Mouse (Mus musculus) embryonic facial prominence, embryonic 14.5 days (tissue): ENCODE data around the gene Mrtfa. TPM values are rescaled to one million over a fixed set of nuclear protein-coding genes. Genes with fewer than 3 reads are reported as not detected.

Experiments used
- ATAC-seq: fragments of 200-750 bp; cut with Nextera tagmentation; 2 replicates; pipeline ENCODE4 v1.8.0; 2017; ENCODE audit warnings: low read depth, moderate number of reproducible peaks, moderate TSS enrichment
- DNase-seq: peaks from one replicate; pipeline ENCODE4 v3.0.0-alpha.2; 2015; ENCODE audit warnings: low spot score
- H3K27ac ChIP-seq: fragments of 300-500 bp; sonication (generic); replicated peaks from 2 replicates; pipeline ENCODE4 v1.5.1; 2014; ENCODE audit warnings: low read depth, mild to moderate bottlenecking, low read length, moderate library complexity
- H3K27me3 ChIP-seq: fragments of 300-500 bp; sonication (generic); replicated peaks from 2 replicates; pipeline ENCODE4 v1.6.1; 2014; ENCODE audit warnings: low read length; ENCODE audit not compliant: control insufficient read depth, insufficient read depth
- H3K36me3 ChIP-seq: fragments of 300-500 bp; sonication (generic); 2 replicates; pipeline ENCODE4 v1.6.1; 2014; ENCODE audit warnings: low read length, mixed read lengths; ENCODE audit not compliant: control insufficient read depth, insufficient read depth
- H3K4me1 ChIP-seq: fragments of 300-500 bp; sonication (generic); 2 replicates; pipeline ENCODE4 v1.6.1; 2014; ENCODE audit warnings: antibody characterized with exemption, low read length; ENCODE audit not compliant: control insufficient read depth, insufficient read depth
- H3K4me2 ChIP-seq: fragments of 300-500 bp; sonication (generic); 2 replicates; pipeline ENCODE4 v1.6.1; 2014; ENCODE audit warnings: low read depth, mild to moderate bottlenecking, low read length, moderate library complexity, mixed read lengths
- H3K4me3 ChIP-seq: fragments of 300-500 bp; sonication (generic); 2 replicates; pipeline ENCODE4 v1.5.1; 2014; ENCODE audit warnings: low read depth, mild to moderate bottlenecking, low read length
- H3K9ac ChIP-seq: fragments of 300-500 bp; sonication (generic); 2 replicates; pipeline ENCODE4 v1.6.1; 2014; ENCODE audit warnings: low read depth, mild to moderate bottlenecking, low read length, moderate library complexity, mixed read lengths
- H3K9me3 ChIP-seq: fragments of 300-500 bp; sonication (generic); 2 replicates; pipeline ENCODE4 v1.6.1; 2016; ENCODE audit warnings: low read length; ENCODE audit not compliant: control insufficient read depth
- WGBS: fragments of 180-500 bp; shearing (Covaris S2); extraction: QIAGEN DNeasy Blood & Tissue Kit; methylation state at CpG from one replicate; pipeline ENCODE4 v1.1.7; 2014; 5-methylcytosine and 5-hydroxymethylcytosine counted together
- polyA plus RNA-seq: library from polyadenylated mRNA; unstranded; fragments of >200 nt; fragmentation: Nextera tagmentation; extraction: Ambion mirVana; gene quantifications from 2 replicates; pipeline ENCODE4 v1.2.1, GENCODE M21; 2014

Gene Mrtfa
- polyA plus RNA-seq, 1 experiment from 2014 or later, result 28.6 TPM

DNA sequence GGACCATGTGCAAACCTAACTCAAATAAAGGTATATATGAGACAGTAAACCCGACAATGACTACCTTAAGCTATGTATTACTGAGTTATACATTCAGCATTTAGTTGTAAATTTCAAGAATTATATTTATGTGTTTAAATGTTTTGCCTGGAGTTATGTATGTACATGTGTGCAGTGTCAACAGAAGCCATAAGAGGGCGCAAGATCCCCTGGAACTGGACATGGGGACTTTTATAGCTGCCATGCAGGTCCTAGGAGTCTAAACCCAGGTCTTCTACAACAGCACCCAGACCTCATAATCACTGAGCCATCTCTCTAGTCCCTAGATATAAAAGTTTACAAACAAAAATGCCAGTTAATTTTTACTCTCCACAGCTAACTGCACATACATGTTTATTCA is 117.8 kb downstream of the Mrtfa start:
- H3K27ac ChIP-seq, result no peak overlapping the region
- peaks cover 8% of the 10 kb centered on the region; the same call in 1 of the 2 replicates for H3K9me3 ChIP-seq
- H3K4me2 ChIP-seq, result no peak overlapping the region
- H3K4me1 ChIP-seq, result no peaks in the 10 kb centered on the region
- no peak for ATAC-seq
- H3K4me3 ChIP-seq, result no peak overlapping the region
- H3K36me3 ChIP-seq, result no peaks in the 10 kb centered on the region
- H3K9ac ChIP-seq, result no peak overlapping the region
- 85% methylated on average over 2 of the region's 2 CpGs for WGBS
- no peak for DNase-seq
- H3K27me3 ChIP-seq, result no peaks in the 10 kb centered on the region

GRCm38 (mm10) chr15:81070470-81070869 is 120.1 kb downstream of the Mrtfa start:
- no peak overlapping the region for H3K4me2 ChIP-seq

DNA sequence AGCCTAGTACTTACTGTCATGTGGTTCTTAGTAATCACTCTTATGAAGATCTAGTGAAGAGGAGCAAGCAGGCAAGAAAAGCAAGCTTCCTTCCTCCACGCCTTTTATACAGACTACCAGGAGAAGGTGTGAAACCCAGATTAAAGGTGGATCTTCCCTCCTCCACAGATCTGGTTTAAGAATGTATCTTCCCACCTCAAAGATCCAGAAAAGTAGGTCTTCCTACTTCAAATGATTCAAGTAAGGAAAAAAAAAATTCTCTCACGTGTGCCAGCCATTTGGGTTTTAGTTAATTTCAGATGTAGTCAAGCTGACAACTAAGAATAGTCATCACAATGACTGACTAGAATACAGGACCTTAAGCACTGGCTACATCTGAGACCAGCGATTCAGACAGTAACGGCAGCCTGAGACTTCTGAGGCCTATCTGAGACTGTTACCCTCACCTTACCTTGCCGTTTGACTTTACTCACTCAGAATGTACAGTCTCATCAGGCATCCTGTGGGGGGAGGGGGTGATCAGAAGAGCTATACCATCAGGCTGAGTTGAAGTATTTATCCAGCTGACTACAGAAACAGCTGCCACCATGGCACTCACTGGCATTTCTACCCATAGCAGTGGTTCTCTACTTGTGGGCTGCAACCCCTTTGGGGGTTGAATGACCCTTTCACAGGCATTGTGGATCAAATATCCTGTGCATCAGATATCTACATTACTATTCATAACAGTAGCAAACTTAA is 121.7 kb downstream of the Mrtfa start:
- Histone ChIP-seq H3K9ac (no peak overlapping the region), H3K27ac (no peak overlapping the region), H3K9me3 (peaks cover 8% of the 10 kb centered on the region; the same call in 1 of the 2 replicates), H3K4me3 (no peak overlapping the region), H3K36me3 (no peaks in the 10 kb centered on the region), H3K27me3 (no peaks in the 10 kb centered on the region), H3K4me2 (no peak overlapping the region), H3K4me1 (0 out of 2 replicates have a peak, but pooled peaks cover 3% of the 10 kb centered on the region)
- DNase-seq (no peak), ATAC-seq (no peak)
- 92% methylated on average over 5 of the region's 5 CpGs for WGBS

More at GRCm38 (mm10) chr15:81070470-81070869, 120.1 kb downstream of the Mrtfa start:
- WGBS, result 53% methylated on average over 1 of the region's 1 CpGs
- ATAC-seq (peak; percentile 41; the same call in 1 of the 2 replicates), DNase-seq (peak; percentile 55)
- Histone ChIP-seq H3K36me3 (no peaks in the 10 kb centered on the region), H3K9me3 (peaks cover 8% of the 10 kb centered on the region; the same call in 1 of the 2 replicates), H3K9ac (no peak overlapping the region), H3K27ac (no peak overlapping the region), H3K27me3 (no peaks in the 10 kb centered on the region), H3K4me3 (no peak overlapping the region), H3K4me1 (0 out of 2 replicates have a peak, but pooled peaks cover 3% of the 10 kb centered on the region)

DNA sequence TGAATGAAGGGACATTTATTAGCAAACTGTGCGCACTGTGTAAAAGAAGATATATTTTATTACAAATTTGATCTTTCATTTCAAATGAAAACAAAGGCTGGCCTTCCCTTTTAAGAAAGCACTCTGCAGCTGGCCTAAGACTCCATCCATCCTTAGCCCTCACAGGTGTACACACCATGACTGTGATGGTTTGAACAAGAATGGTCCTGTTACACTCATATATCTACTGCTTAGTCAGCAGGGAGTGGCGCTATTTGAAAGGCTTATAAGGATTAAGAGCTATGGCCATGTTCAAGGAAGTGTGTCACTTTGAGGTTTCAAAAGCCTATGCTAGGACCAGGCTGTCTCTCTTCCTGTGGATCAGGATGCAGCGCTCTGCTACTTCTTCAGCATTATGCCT is 122.8 kb downstream of the Mrtfa start:
- Histone ChIP-seq H3K4me3 (no peak overlapping the region), H3K9ac (no peak overlapping the region), H3K36me3 (no peaks in the 10 kb centered on the region), H3K27me3 (no peaks in the 10 kb centered on the region), H3K27ac (no peak overlapping the region), H3K4me2 (no peak overlapping the region), H3K9me3 (peaks cover 8% of the 10 kb centered on the region; the same call in 1 of the 2 replicates), H3K4me1 (peaks cover 6% of the 10 kb centered on the region)
- ATAC-seq, result no peak
- DNase-seq, result no peak
- 93% methylated on average over 3 of the region's 3 CpGs for WGBS

- no peak overlapping the region for H3K4me2 ChIP-seq
- H3K36me3 ChIP-seq, result no peaks in the 10 kb centered on the region
- no peak overlapping the region for H3K9ac ChIP-seq
- ATAC-seq, result no peak
- H3K4me3 ChIP-seq, result no peak overlapping the region
- peaks cover 8% of the 10 kb centered on the region; the same call in 1 of the 2 replicates for H3K9me3 ChIP-seq
- DNase-seq, result peak; percentile 19
- peaks cover 13% of the 10 kb centered on the region for H3K4me1 ChIP-seq
- no peak overlapping the region for H3K27ac ChIP-seq
- WGBS, result 61% methylated on average over 5 of the region's 5 CpGs
- no peaks in the 10 kb centered on the region for H3K27me3 ChIP-seq
Measured at GRCm38 (mm10) chr15:81066976-81067375, 123.6 kb downstream of the Mrtfa start.

DNA sequence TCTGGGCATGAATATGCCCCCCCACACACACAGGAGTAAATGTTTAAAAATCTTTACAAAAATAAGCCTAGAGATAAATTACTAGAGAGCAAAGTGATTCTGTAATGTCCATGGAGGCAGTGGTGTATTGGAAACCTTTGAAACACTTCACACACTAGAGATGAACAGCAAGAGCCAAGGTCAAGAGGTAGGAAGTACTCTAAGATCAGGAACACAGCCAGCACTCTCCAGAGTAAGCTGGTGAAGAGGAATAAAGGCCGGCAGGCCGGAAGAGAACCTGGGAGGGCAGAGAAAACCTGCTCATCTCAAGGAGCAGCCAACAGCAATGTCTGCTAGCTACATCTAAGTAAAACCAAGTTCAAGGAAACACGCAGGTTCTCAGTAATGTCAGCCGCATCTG is 125.9 kb downstream of the Mrtfa start:
- H3K9ac ChIP-seq, result no peak overlapping the region
- H3K27ac ChIP-seq, result no peak overlapping the region
- H3K36me3 ChIP-seq, result no peaks in the 10 kb centered on the region
- 93% methylated on average over 4 of the region's 4 CpGs for WGBS
- ATAC-seq, result no peak
- DNase-seq, result no peak
- no peaks in the 10 kb centered on the region for H3K27me3 ChIP-seq
- no peak overlapping the region for H3K4me2 ChIP-seq
- H3K9me3 ChIP-seq, result peaks cover 8% of the 10 kb centered on the region; the same call in 1 of the 2 replicates
- H3K4me3 ChIP-seq, result no peak overlapping the region
- peaks cover 21% of the 10 kb centered on the region for H3K4me1 ChIP-seq

DNA sequence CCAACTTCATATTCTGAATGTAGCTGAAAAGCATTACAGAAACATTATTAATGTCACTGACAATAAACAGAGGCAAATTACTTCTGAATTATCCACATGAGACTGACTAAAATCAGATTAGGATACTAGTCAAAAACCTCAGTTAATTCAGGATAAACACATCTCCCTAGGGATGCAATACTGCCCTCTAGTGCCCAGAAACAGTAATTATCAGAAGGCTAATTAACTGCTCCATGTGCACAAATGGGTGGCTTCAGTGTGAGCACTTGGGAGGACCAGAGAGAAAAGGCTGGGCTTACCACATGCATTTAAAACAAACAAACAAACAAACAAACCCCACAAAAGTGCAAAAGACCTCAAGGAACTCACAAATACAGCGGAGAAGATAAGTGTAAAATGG is 126.4 kb downstream of the Mrtfa start:
- 66% methylated on average over 1 of the region's 1 CpGs for WGBS
- peaks cover 8% of the 10 kb centered on the region; the same call in 1 of the 2 replicates for H3K9me3 ChIP-seq
- peaks cover 21% of the 10 kb centered on the region for H3K4me1 ChIP-seq
- no peak overlapping the region for H3K4me3 ChIP-seq
- H3K27me3 ChIP-seq, result no peaks in the 10 kb centered on the region
- H3K27ac ChIP-seq, result no peak overlapping the region
- no peaks in the 10 kb centered on the region for H3K36me3 ChIP-seq
- H3K4me2 ChIP-seq, result no peak overlapping the region
- DNase-seq (peak; percentile 40), ATAC-seq (no peak)
- no peak overlapping the region for H3K9ac ChIP-seq

DNA sequence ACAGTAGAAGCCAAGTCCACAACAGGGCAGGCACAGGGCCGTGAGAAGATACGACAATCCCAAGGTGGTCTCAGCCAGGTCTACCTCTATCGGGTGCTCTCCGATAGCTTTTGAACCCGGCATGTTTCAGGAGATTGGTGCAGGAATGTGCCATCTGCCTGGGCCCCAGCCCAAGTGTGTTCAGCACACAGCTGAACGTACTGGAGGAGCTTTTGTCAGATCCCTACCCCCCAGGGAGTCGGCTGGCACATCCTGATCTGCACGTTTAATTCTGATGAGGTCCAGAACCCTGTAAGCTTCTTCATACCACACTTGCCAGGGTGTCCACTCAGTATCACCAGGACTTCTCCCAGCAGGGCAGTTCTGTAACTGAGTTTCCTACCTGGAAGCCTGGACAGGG is 127.9 kb downstream of the Mrtfa start:
- DNase-seq (peak; percentile 56), ATAC-seq (peak; percentile 62; the same call in 1 of the 2 replicates)
- peak overlapping the region; percentile 30; the same call in 1 of the 2 replicates for H3K9ac ChIP-seq
- no peak overlapping the region for H3K4me3 ChIP-seq
- no peaks in the 10 kb centered on the region for H3K27me3 ChIP-seq
- no peaks in the 10 kb centered on the region for H3K9me3 ChIP-seq
- H3K4me2 ChIP-seq, result peak overlapping the region; percentile 42
- H3K36me3 ChIP-seq, result no peaks in the 10 kb centered on the region
- peaks cover 21% of the 10 kb centered on the region for H3K4me1 ChIP-seq
- H3K27ac ChIP-seq, result peak overlapping the region; percentile 82
- WGBS, result 31% methylated on average over 8 of the region's 8 CpGs
